Mouse (Mus musculus) small intestine, adult 2 months (tissue): ENCODE data around the gene Zfp462.

ENCODE experiments used
- CTCF ChIP-seq: fragments of 200-500 bp; IDR thresholded peaks from 2 replicates; pipeline ENCODE4 v1.5.1; 2012; ENCODE audit warnings: low read depth, mild to moderate bottlenecking, control low read depth, inconsistent platforms, low read length, moderate library complexity, mixed read lengths; ENCODE audit not compliant: insufficient replicate concordance, insufficient read length; ENCODE audit errors: extremely low read depth
- POLR2A ChIP-seq: fragments of 200-500 bp; IDR thresholded peaks from 2 replicates; pipeline ENCODE4 v1.6.1; 2012; ENCODE audit warnings: low read depth, mild to moderate bottlenecking, control low read depth, inconsistent platforms, low read length, moderate library complexity

- TF ChIP-seq CTCF (no peak), POLR2A (no peak)
Observed at GRCm38 (mm10) chr4:55051345-55051744, 106.5 kb downstream of the Zfp462 start.
